Mouse (Mus musculus) midbrain, embryonic 13.5 days (tissue): ENCODE measurements around the gene Olfr309. TPM values are rescaled to one million over a fixed set of nuclear protein-coding genes. Genes with fewer than 3 reads are reported as not detected.
"Not testable (repeated sequence)": the region's sequence is repeated elsewhere in the genome, so short reads cannot be mapped to it uniquely, and the experiment has no call there.

Experiments
- ATAC-seq: fragments of 200-750 bp; cut with Nextera tagmentation; 2 replicates; pipeline ENCODE4 v1.8.0; 2017; ENCODE audit warnings: mild to moderate bottlenecking, moderate TSS enrichment, moderate library complexity
- H3K27ac ChIP-seq: fragments of 300-500 bp; sonication (generic); 2 replicates; pipeline ENCODE4 v1.5.1; 2015; ENCODE audit warnings: inconsistent platforms, mild to moderate bottlenecking, moderate library complexity
- H3K27me3 ChIP-seq: fragments of 300-500 bp; sonication (generic); 2 replicates; pipeline ENCODE4 v1.6.1; 2015; ENCODE audit warnings: mild to moderate bottlenecking, inconsistent platforms
- H3K36me3 ChIP-seq: fragments of 300-500 bp; sonication (generic); 2 replicates; pipeline ENCODE4 v1.6.1; 2015; ENCODE audit warnings: mild to moderate bottlenecking, inconsistent platforms
- H3K4me1 ChIP-seq: fragments of 300-500 bp; sonication (generic); replicated peaks from 2 replicates; pipeline ENCODE4 v1.6.1; 2015; ENCODE audit warnings: inconsistent platforms
- H3K4me2 ChIP-seq: fragments of 300-500 bp; sonication (generic); replicated peaks from 2 replicates; pipeline ENCODE4 v1.6.1; 2015; ENCODE audit warnings: moderate library complexity, mild to moderate bottlenecking, inconsistent platforms
- H3K4me3 ChIP-seq: fragments of 300-500 bp; sonication (generic); replicated peaks from 2 replicates; pipeline ENCODE4 v1.5.1; 2015; ENCODE audit warnings: mild to moderate bottlenecking, inconsistent platforms
- H3K9ac ChIP-seq: fragments of 300-500 bp; sonication (generic); replicated peaks from 2 replicates; pipeline ENCODE4 v1.6.1; 2015; ENCODE audit warnings: mild to moderate bottlenecking, inconsistent platforms
- H3K9me3 ChIP-seq: fragments of 300-500 bp; sonication (generic); 2 replicates; pipeline ENCODE4 v1.6.1; 2016; ENCODE audit warnings: mild to moderate bottlenecking, inconsistent platforms
- WGBS: fragments of 180-500 bp; shearing (Covaris S2); methylation state at CpG from one replicate; pipeline ENCODE4 v1.1.7; 2015; 5-methylcytosine and 5-hydroxymethylcytosine counted together
- microRNA-seq: library from miRNA; unstranded; fragments of <30 nt; microRNA quantifications from one replicate; pipeline ENCODE4, GENCODE M21; 2016
- polyA plus RNA-seq: library from polyadenylated mRNA; unstranded; fragments of >200 nt; fragmentation: Nextera tagmentation; extraction: Ambion mirVana; gene quantifications from 2 replicates; pipeline ENCODE4 v1.2.1, GENCODE M21; 2015

The Olfr309 gene
- polyA plus RNA-seq, result not detected in 2 replicates

GRCm38 (mm10) chr7:86313608-86314007 lies at the start of gene Olfr309:
Olfr309 (minus strand) TSS chr7:86313708.
- H3K4me2 ChIP-seq, result no peak within 1 kb of the TSS
- H3K4me3 ChIP-seq, result no peak within 1 kb of the TSS
- no peaks in the 10 kb centered on the region for H3K36me3 ChIP-seq
- no peaks in the 10 kb centered on the region for H3K9me3 ChIP-seq
- no peaks in the 10 kb centered on the region for H3K27me3 ChIP-seq
- no peak within 1 kb of the TSS for H3K27ac ChIP-seq
- no peak for ATAC-seq
- no peak within 1 kb of the TSS for H3K9ac ChIP-seq
- WGBS, result 83% methylated on average over 2 of the region's 2 CpGs
- no peaks in the 10 kb centered on the region for H3K4me1 ChIP-seq

DNA sequence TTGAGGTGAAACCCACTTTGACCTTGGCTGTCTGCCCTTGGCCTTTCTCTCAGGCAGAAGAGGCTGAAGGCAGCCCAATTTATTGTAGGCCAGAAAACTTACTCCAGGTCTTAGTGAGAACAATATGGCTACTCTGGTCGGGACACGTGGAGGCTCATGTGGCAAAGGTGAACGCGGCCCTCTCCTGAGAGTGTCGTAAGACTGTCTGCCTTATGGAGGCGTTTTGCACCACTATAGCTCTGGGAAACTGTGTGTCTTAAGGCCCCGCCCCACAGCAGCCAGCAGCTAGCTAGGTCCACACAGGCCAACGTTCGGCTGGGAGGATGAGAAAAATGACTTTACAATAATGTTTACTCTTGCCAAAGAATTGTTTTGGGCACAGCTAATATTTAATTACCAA lies 32.8 kb upstream of the Olfr309 start:
- not testable (repeated sequence) for H3K27ac ChIP-seq, H3K9me3 ChIP-seq, H3K4me1 ChIP-seq, H3K36me3 ChIP-seq, H3K9ac ChIP-seq, H3K4me2 ChIP-seq, H3K4me3 ChIP-seq, H3K27me3 ChIP-seq, ATAC-seq
- 89% methylated on average over 9 of the region's 9 CpGs for WGBS

GRCm38 (mm10) chr7:86344253-86344652 lies 30.7 kb upstream of the Olfr309 start:
- no peak overlapping the region for H3K27ac ChIP-seq
- no peaks in the 10 kb centered on the region for H3K4me1 ChIP-seq
- H3K9ac ChIP-seq, result no peak overlapping the region
- 77% methylated on average over 3 of the region's 3 CpGs for WGBS
- no peaks in the 10 kb centered on the region for H3K36me3 ChIP-seq
- ATAC-seq, result no peak
- no peak overlapping the region for H3K4me3 ChIP-seq
- H3K9me3 ChIP-seq, result no peaks in the 10 kb centered on the region
- no peaks in the 10 kb centered on the region for H3K27me3 ChIP-seq
- no peak overlapping the region for H3K4me2 ChIP-seq

DNA sequence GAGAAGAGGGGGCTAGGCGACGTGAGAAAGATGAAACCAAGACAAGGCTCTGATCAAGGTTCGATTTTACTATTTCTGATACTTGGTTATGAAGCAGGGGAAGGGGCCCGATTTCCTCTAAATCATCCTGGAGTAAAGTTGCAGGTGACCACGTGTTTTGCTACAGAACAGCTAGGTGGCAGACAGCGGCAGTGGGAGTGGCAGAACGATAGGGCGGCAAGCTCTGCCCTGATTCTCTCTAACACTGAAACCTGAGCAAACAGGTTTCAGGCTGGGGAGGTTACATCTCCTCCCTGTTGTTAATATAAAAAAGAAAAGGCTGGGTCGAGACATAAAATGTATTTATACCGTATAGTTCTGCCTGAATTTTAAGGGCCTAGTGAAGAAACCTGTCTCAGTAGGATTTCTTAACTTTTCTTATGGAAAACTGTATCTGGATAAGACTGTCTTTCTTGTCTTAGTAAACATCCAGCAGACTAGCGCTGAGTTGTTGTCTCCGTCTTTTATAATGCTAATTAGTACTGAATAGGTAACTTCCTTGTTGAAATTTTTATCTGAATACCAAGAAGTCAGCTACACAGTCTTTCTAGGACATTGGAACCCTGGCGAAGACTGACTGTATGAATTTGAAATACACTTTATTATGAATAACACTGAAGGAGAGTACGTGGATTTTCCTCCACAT lies 29.5 kb upstream of the Olfr309 start:
- WGBS, result 84% methylated on average over 14 of the region's 14 CpGs
- Histone ChIP-seq H3K4me3 (no peak overlapping the region), H3K4me2 (no peak overlapping the region), H3K9ac (no peak overlapping the region), H3K4me1 (no peaks in the 10 kb centered on the region), H3K27ac (no peak overlapping the region), H3K36me3 (no peaks in the 10 kb centered on the region), H3K27me3 (no peaks in the 10 kb centered on the region), H3K9me3 (no peaks in the 10 kb centered on the region)
- no peak for ATAC-seq

- ATAC-seq, result no peak
- H3K36me3 ChIP-seq, result no peaks in the 10 kb centered on the region
- no peaks in the 10 kb centered on the region for H3K4me1 ChIP-seq
- H3K4me2 ChIP-seq, result no peak within 1 kb of the TSS
- H3K9ac ChIP-seq, result no peak within 1 kb of the TSS
- H3K27me3 ChIP-seq, result no peaks in the 10 kb centered on the region
- H3K4me3 ChIP-seq, result no peak within 1 kb of the TSS
- H3K27ac ChIP-seq, result no peak within 1 kb of the TSS
- 78% methylated on average over 1 of the region's 1 CpGs for WGBS
- H3K9me3 ChIP-seq, result no peaks in the 10 kb centered on the region
Observed at GRCm38 (mm10) chr7:86337486-86337885, 24.0 kb upstream of the Olfr309 start, which contains the start of gene Olfr307. Olfr307 (minus strand) TSS chr7:86337586.

DNA sequence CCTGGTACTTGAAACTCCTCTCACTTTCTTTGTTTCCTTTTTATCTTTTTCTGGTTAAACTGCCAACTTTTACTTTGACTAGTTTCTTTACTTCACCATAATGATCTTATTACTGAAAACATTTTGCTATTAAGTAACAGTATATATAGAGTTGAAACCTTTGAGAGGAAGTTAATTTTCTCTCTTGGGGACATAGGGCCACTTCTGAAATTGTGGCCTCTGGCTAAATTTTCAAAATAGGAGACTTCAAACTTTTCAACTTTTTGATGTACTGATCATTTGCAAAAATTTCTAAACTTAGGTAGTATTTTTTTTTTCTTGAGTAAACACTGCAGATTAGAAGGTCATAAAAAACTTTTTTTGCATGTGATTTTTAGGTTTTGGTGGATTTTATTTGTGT lies 12.0 kb upstream of the Olfr309 start, which contains the start of gene Olfr308:
TSS of gene Olfr308 (minus strand) at position 101 of the 400 bp plus-strand sequence.
- no peaks in the 10 kb centered on the region for H3K36me3 ChIP-seq

GRCm38 (mm10) chr7:86321323-86321722 lies 7.8 kb upstream of the Olfr309 start:
- H3K4me1 ChIP-seq, result no peaks in the 10 kb centered on the region
- ATAC-seq, result no peak
- no peaks in the 10 kb centered on the region for H3K27me3 ChIP-seq
- H3K27ac ChIP-seq, result no peak overlapping the region
- no peak overlapping the region for H3K4me2 ChIP-seq
- H3K4me3 ChIP-seq, result no peak overlapping the region
- WGBS, result 95% methylated on average over 2 of the region's 2 CpGs
- no peaks in the 10 kb centered on the region for H3K36me3 ChIP-seq
- no peak overlapping the region for H3K9ac ChIP-seq
- no peaks in the 10 kb centered on the region for H3K9me3 ChIP-seq

More for the DNA sequence above, 12.0 kb upstream of the Olfr309 start, which contains the start of gene Olfr308:
- no peaks in the 10 kb centered on the region for H3K27me3 ChIP-seq
- no peak within 1 kb of the TSS for H3K27ac ChIP-seq
- no peaks in the 10 kb centered on the region for H3K4me1 ChIP-seq
- no peak for ATAC-seq
- no peaks in the 10 kb centered on the region for H3K9me3 ChIP-seq
- no peak within 1 kb of the TSS for H3K9ac ChIP-seq
- H3K4me2 ChIP-seq, result no peak within 1 kb of the TSS
- no peak within 1 kb of the TSS for H3K4me3 ChIP-seq

GRCm38 (mm10) chr7:86277072-86277471 lies 36.4 kb downstream of the Olfr309 start, which contains the start of gene Olfr310:
Olfr310 (minus strand) TSS chr7:86277172.
- H3K9me3 ChIP-seq, result no peaks in the 10 kb centered on the region
- H3K4me3 ChIP-seq, result no peak within 1 kb of the TSS
- no peak within 1 kb of the TSS for H3K4me2 ChIP-seq
- no peak for ATAC-seq
- no peaks in the 10 kb centered on the region for H3K36me3 ChIP-seq
- no peaks in the 10 kb centered on the region for H3K4me1 ChIP-seq
- WGBS, result 93% methylated on average over 1 of the region's 1 CpGs
- no peaks in the 10 kb centered on the region for H3K27me3 ChIP-seq
- H3K9ac ChIP-seq, result no peak within 1 kb of the TSS
- H3K27ac ChIP-seq, result no peak within 1 kb of the TSS

Small RNA genes within 50 kb of the gene (microRNA-seq; reads per million reads assigned to microRNA genes)
- not detected for gene Gm23192

Other genes with a start within 250 kb of the Olfr309 start
- gene Vmn2r75, start 141.9 kb downstream of the Olfr309 start, polyA plus RNA-seq, result not detected in 2 replicates
- not detected in 2 replicates for gene Vmn2r76, start 67.4 kb downstream of the Olfr309 start, polyA plus RNA-seq
- not detected in 2 replicates for gene Olfr310, start 36.5 kb downstream of the Olfr309 start, polyA plus RNA-seq
- not detected in 2 replicates for gene Olfr308, start 11.9 kb upstream of the Olfr309 start, polyA plus RNA-seq
- gene Olfr307, start 23.9 kb upstream of the Olfr309 start, polyA plus RNA-seq, result not detected in 2 replicates
- gene Olfr305, start 53.2 kb upstream of the Olfr309 start, polyA plus RNA-seq, result not detected in 2 replicates
- gene Olfr304, start 73.0 kb upstream of the Olfr309 start, polyA plus RNA-seq, result not detected in 2 replicates
- not detected in 2 replicates for gene Olfr303, start 84.1 kb upstream of the Olfr309 start, polyA plus RNA-seq
- gene Olfr301, start 90.1 kb upstream of the Olfr309 start, polyA plus RNA-seq, result not detected in 2 replicates
- gene Olfr299, start 146.2 kb upstream of the Olfr309 start, polyA plus RNA-seq, result not detected in 2 replicates
- not detected in 2 replicates for gene Olfr298, start 178.8 kb upstream of the Olfr309 start, polyA plus RNA-seq
- not detected in 2 replicates for gene Olfr297, start 206.3 kb upstream of the Olfr309 start, polyA plus RNA-seq